Mouse (Mus musculus) hindbrain, embryonic 11.5 days (tissue): ENCODE results near the gene Pml. TPM values are rescaled to one million over a fixed set of nuclear protein-coding genes. Genes with fewer than 3 reads are reported as not detected.

ENCODE experiments used
- ATAC-seq: fragments of 200-750 bp; cut with Nextera tagmentation; 2 replicates; pipeline ENCODE4 v1.8.0; 2017; ENCODE audit warnings: mild to moderate bottlenecking, moderate TSS enrichment, moderate library complexity; ENCODE audit not compliant: low FRiP score
- DNase-seq: peaks from one replicate; pipeline ENCODE4 v3.0.0-alpha.2; 2015; ENCODE audit warnings: low spot score
- H3K27ac ChIP-seq: fragments of 300-500 bp; sonication (generic); 2 replicates; pipeline ENCODE4 v1.5.1; 2014; ENCODE audit warnings: mild to moderate bottlenecking, low read depth, low read length
- H3K27me3 ChIP-seq: fragments of 300-500 bp; sonication (generic); 2 replicates; pipeline ENCODE4 v1.6.1; 2014; ENCODE audit warnings: mild to moderate bottlenecking, low read length, moderate library complexity, mixed read lengths; ENCODE audit not compliant: control insufficient read depth, insufficient read depth
- H3K36me3 ChIP-seq: fragments of 300-500 bp; sonication (generic); 2 replicates; pipeline ENCODE4 v1.6.1; 2014; ENCODE audit warnings: mild to moderate bottlenecking, low read length, moderate library complexity, mixed read lengths; ENCODE audit not compliant: control insufficient read depth, insufficient read depth
- H3K4me1 ChIP-seq: fragments of 300-500 bp; sonication (generic); replicated peaks from 2 replicates; pipeline ENCODE4 v1.6.1; 2014; ENCODE audit warnings: low read length, mixed read lengths; ENCODE audit not compliant: control insufficient read depth, insufficient read depth
- H3K4me2 ChIP-seq: fragments of 300-500 bp; sonication (generic); replicated peaks from 2 replicates; pipeline ENCODE4 v1.6.1; 2014; ENCODE audit warnings: mild to moderate bottlenecking, low read depth, low read length
- H3K4me3 ChIP-seq: fragments of 300-500 bp; sonication (generic); 2 replicates; pipeline ENCODE4 v1.5.1; 2014; ENCODE audit warnings: low read depth, low read length
- H3K9ac ChIP-seq: fragments of 300-500 bp; sonication (generic); 2 replicates; pipeline ENCODE4 v1.6.1; 2014; ENCODE audit warnings: low read depth, low read length
- H3K9me3 ChIP-seq: fragments of 300-500 bp; sonication (generic); 2 replicates; pipeline ENCODE4 v1.6.1; 2016; ENCODE audit warnings: low read length; ENCODE audit not compliant: control insufficient read depth
- WGBS: fragments of 180-500 bp; shearing (Covaris S2); extraction: QIAGEN DNeasy Blood & Tissue Kit; methylation state at CpG from one replicate; pipeline ENCODE4 v1.1.7; 2014; 5-methylcytosine and 5-hydroxymethylcytosine counted together
- polyA plus RNA-seq: library from polyadenylated mRNA; unstranded; fragments of >200 nt; fragmentation: Nextera tagmentation; extraction: Ambion mirVana; gene quantifications from 2 replicates; pipeline ENCODE4 v1.2.1, GENCODE M21; 2014

Pml gene
- polyA plus RNA-seq, 1 experiment from 2014 or later: 8.3 TPM

GRCm38 (mm10) chr9:58202676-58203453 lies 46.7 kb downstream of the Pml start:
- H3K4me1 ChIP-seq: peaks cover 15% of the 10 kb centered on the region

GRCm38 (mm10) chr9:58201861-58202549 lies 47.6 kb downstream of the Pml start:
- Histone ChIP-seq H3K27me3 (peaks cover 77% of the 10 kb centered on the region), H3K36me3 (no peaks in the 10 kb centered on the region), H3K4me2 (peak overlapping the region; percentile 22), H3K9ac (peak overlapping the region; percentile 11; the same call in 1 of the 2 replicates), H3K4me3 (peak overlapping the region; percentile 18), H3K27ac (peak overlapping the region; percentile 45), H3K9me3 (no peaks in the 10 kb centered on the region), H3K4me1 (peaks cover 16% of the 10 kb centered on the region)
- DNase-seq (no peak), ATAC-seq (no peak)
- WGBS: under 1% methylated on average over 37 of the region's 37 CpGs

More at GRCm38 (mm10) chr9:58202676-58203453, 46.7 kb downstream of the Pml start:
- DNase-seq: peak; percentile 48
- no peak for ATAC-seq
- Histone ChIP-seq H3K9ac (no peak overlapping the region; the same call in 1 of the 2 replicates), H3K4me3 (no peak overlapping the region), H3K4me2 (peak overlapping the region; percentile 36), H3K9me3 (no peaks in the 10 kb centered on the region), H3K36me3 (no peaks in the 10 kb centered on the region), H3K27me3 (peaks cover 68% of the 10 kb centered on the region), H3K27ac (peak overlapping the region; percentile 45)
- 4% methylated on average over 14 of the region's 14 CpGs for WGBS

- Histone ChIP-seq H3K27me3 (peaks cover 84% of the 10 kb centered on the region), H3K9ac (no peak overlapping the region; the same call in 1 of the 2 replicates), H3K9me3 (no peaks in the 10 kb centered on the region), H3K27ac (no peak overlapping the region), H3K4me2 (0 out of 2 replicates have a peak overlapping the region, but pooled peaks have one; percentile 11), H3K4me3 (peak overlapping the region; percentile 18), H3K36me3 (no peaks in the 10 kb centered on the region), H3K4me1 (peaks cover 16% of the 10 kb centered on the region)
- ATAC-seq (no peak), DNase-seq (peak; percentile 20)
- WGBS: under 1% methylated on average over 24 of the region's 24 CpGs
These were observed 48.3 kb downstream of the Pml start for GRCm38 (mm10) chr9:58201091-58201842.

- Histone ChIP-seq H3K36me3 (no peaks in the 10 kb centered on the region), H3K27ac (no peak overlapping the region), H3K27me3 (peaks cover 92% of the 10 kb centered on the region), H3K9ac (no peak overlapping the region; the same call in 1 of the 2 replicates), H3K4me3 (peak overlapping the region; percentile 18), H3K9me3 (no peaks in the 10 kb centered on the region), H3K4me1 (peaks cover 16% of the 10 kb centered on the region), H3K4me2 (0 out of 2 replicates have a peak overlapping the region, but pooled peaks have one; percentile 11)
- ATAC-seq: no peak
- peak; percentile 37 for DNase-seq
- WGBS: 6% methylated on average over 11 of the region's 11 CpGs
These were observed 49.1 kb downstream of the Pml start for GRCm38 (mm10) chr9:58200270-58201090.

GRCm38 (mm10) chr9:58199381-58200269 lies 50.0 kb downstream of the Pml start:
- ATAC-seq: no peak
- Histone ChIP-seq H3K36me3 (no peaks in the 10 kb centered on the region), H3K4me3 (peak overlapping the region; percentile 20), H3K4me2 (peak overlapping the region; percentile 33), H3K4me1 (peaks cover 16% of the 10 kb centered on the region), H3K9ac (no peak overlapping the region), H3K27me3 (peaks cover 94% of the 10 kb centered on the region), H3K9me3 (no peaks in the 10 kb centered on the region), H3K27ac (no peak overlapping the region)
- DNase-seq: peak; percentile 47
- under 1% methylated on average over 41 of the region's 41 CpGs for WGBS

GRCm38 (mm10) chr9:58198801-58199371 lies 50.7 kb downstream of the Pml start:
- Histone ChIP-seq H3K36me3 (no peaks in the 10 kb centered on the region), H3K4me3 (peak overlapping the region; percentile 20), H3K27me3 (peaks cover 95% of the 10 kb centered on the region), H3K4me1 (peaks cover 16% of the 10 kb centered on the region), H3K4me2 (peak overlapping the region; percentile 33), H3K9me3 (no peaks in the 10 kb centered on the region), H3K27ac (no peak overlapping the region), H3K9ac (no peak overlapping the region)
- ATAC-seq: no peak
- peak; percentile 39 for DNase-seq
- 1% methylated on average over 38 of the region's 38 CpGs for WGBS
